Mouse (Mus musculus): ENCODE data around the gene Efna5. TPM values are rescaled to one million over a fixed set of nuclear protein-coding genes. Genes with fewer than 3 reads are reported as not detected.

The Efna5 gene
- polyA plus RNA-seq, 1 experiment: 32.7 TPM

GRCm38 (mm10) chr17:62849676-62850075, 31.4 kb downstream of the Efna5 start:
- Histone ChIP-seq H3K4me1 (ENCODE audit: control insufficient read depth, insufficient read depth, low read length) (no peaks in the 10 kb centered on the region), H3K27me3 (ENCODE audit: control insufficient read depth, insufficient read depth, low read length, poor library complexity, severe bottlenecking) (no peaks in the 10 kb centered on the region), H3K27ac (ENCODE audit: insufficient read depth, low read length) (no peak overlapping the region), H3K36me3 (ENCODE audit: control insufficient read depth, insufficient read depth, low read length, poor library complexity, severe bottlenecking) (no peaks in the 10 kb centered on the region), H3K9ac (ENCODE audit: low read depth, poor library complexity, severe bottlenecking) (no peak overlapping the region), H3K9me3 (replicated peaks; ENCODE audit: control insufficient read depth, insufficient read depth, low read length, poor library complexity, severe bottlenecking) (no peaks in the 10 kb centered on the region), H3K4me3 (ENCODE audit: low read depth, low read length) (no peak overlapping the region)
- TF ChIP-seq CTCF (IDR thresholded peaks at IDR 0.05; ENCODE audit: low read depth, low read length) (no peak), EP300 (IDR thresholded peaks at IDR 0.05; ENCODE audit: insufficient read depth, low read depth, low read length) (no peak), POLR2A (IDR thresholded peaks at IDR 0.05; ENCODE audit: insufficient read depth, low read length) (no peak)

GRCm38 (mm10) chr17:62845656-62846055, 35.5 kb downstream of the Efna5 start:
- Histone ChIP-seq H3K9me3 (replicated peaks; ENCODE audit: control insufficient read depth, insufficient read depth, low read length, poor library complexity, severe bottlenecking) (no peaks in the 10 kb centered on the region), H3K27ac (ENCODE audit: insufficient read depth, low read length) (no peak overlapping the region), H3K36me3 (ENCODE audit: control insufficient read depth, insufficient read depth, low read length, poor library complexity, severe bottlenecking) (no peaks in the 10 kb centered on the region), H3K4me1 (ENCODE audit: control insufficient read depth, insufficient read depth, low read length) (no peaks in the 10 kb centered on the region), H3K27me3 (ENCODE audit: control insufficient read depth, insufficient read depth, low read length, poor library complexity, severe bottlenecking) (no peaks in the 10 kb centered on the region), H3K4me3 (ENCODE audit: low read depth, low read length) (no peak overlapping the region), H3K9ac (ENCODE audit: low read depth, poor library complexity, severe bottlenecking) (no peak overlapping the region)
- TF ChIP-seq CTCF (IDR thresholded peaks at IDR 0.05; ENCODE audit: low read depth, low read length) (no peak), EP300 (IDR thresholded peaks at IDR 0.05; ENCODE audit: insufficient read depth, low read depth, low read length) (no peak), POLR2A (IDR thresholded peaks at IDR 0.05; ENCODE audit: insufficient read depth, low read length) (no peak)

- no peaks in the 10 kb centered on the region for H3K9me3 ChIP-seq (replicated peaks; ENCODE audit: control insufficient read depth, insufficient read depth, low read length, poor library complexity, severe bottlenecking)
- H3K36me3 ChIP-seq (ENCODE audit: control insufficient read depth, insufficient read depth, low read length, poor library complexity, severe bottlenecking): no peaks in the 10 kb centered on the region
- TF ChIP-seq POLR2A (IDR thresholded peaks at IDR 0.05; ENCODE audit: insufficient read depth, low read length) (no peak), CTCF (IDR thresholded peaks at IDR 0.05; ENCODE audit: low read depth, low read length) (no peak), EP300 (IDR thresholded peaks at IDR 0.05; ENCODE audit: insufficient read depth, low read depth, low read length) (no peak)
- H3K4me3 ChIP-seq (ENCODE audit: low read depth, low read length): no peak overlapping the region
- no peaks in the 10 kb centered on the region for H3K27me3 ChIP-seq (ENCODE audit: control insufficient read depth, insufficient read depth, low read length, poor library complexity, severe bottlenecking)
- no peak overlapping the region for H3K27ac ChIP-seq (ENCODE audit: insufficient read depth, low read length)
- no peak overlapping the region for H3K9ac ChIP-seq (ENCODE audit: low read depth, poor library complexity, severe bottlenecking)
- H3K4me1 ChIP-seq (ENCODE audit: control insufficient read depth, insufficient read depth, low read length): no peaks in the 10 kb centered on the region
Observed at GRCm38 (mm10) chr17:62844329-62844728, 36.8 kb downstream of the Efna5 start.

GRCm38 (mm10) chr17:62837336-62837735, 43.8 kb downstream of the Efna5 start:
- no peaks in the 10 kb centered on the region for H3K36me3 ChIP-seq (ENCODE audit: control insufficient read depth, insufficient read depth, low read length, poor library complexity, severe bottlenecking)
- TF ChIP-seq POLR2A (IDR thresholded peaks at IDR 0.05; ENCODE audit: insufficient read depth, low read length) (no peak), CTCF (IDR thresholded peaks at IDR 0.05; ENCODE audit: low read depth, low read length) (no peak), EP300 (IDR thresholded peaks at IDR 0.05; ENCODE audit: insufficient read depth, low read depth, low read length) (no peak)
- H3K27ac ChIP-seq (ENCODE audit: insufficient read depth, low read length): no peak overlapping the region
- H3K9ac ChIP-seq (ENCODE audit: low read depth, poor library complexity, severe bottlenecking): no peak overlapping the region
- H3K9me3 ChIP-seq (replicated peaks; ENCODE audit: control insufficient read depth, insufficient read depth, low read length, poor library complexity, severe bottlenecking): no peaks in the 10 kb centered on the region; the same call in 1 of the 2 replicates
- no peaks in the 10 kb centered on the region for H3K27me3 ChIP-seq (ENCODE audit: control insufficient read depth, insufficient read depth, low read length, poor library complexity, severe bottlenecking)
- H3K4me3 ChIP-seq (ENCODE audit: low read depth, low read length): no peak overlapping the region
- H3K4me1 ChIP-seq (ENCODE audit: control insufficient read depth, insufficient read depth, low read length): peaks cover 1% of the 10 kb centered on the region

- no peak overlapping the region for H3K4me3 ChIP-seq (ENCODE audit: low read depth, low read length)
- H3K4me1 ChIP-seq (ENCODE audit: control insufficient read depth, insufficient read depth, low read length): peaks cover 1% of the 10 kb centered on the region
- no peaks in the 10 kb centered on the region; the same call in 1 of the 2 replicates for H3K9me3 ChIP-seq (replicated peaks; ENCODE audit: control insufficient read depth, insufficient read depth, low read length, poor library complexity, severe bottlenecking)
- TF ChIP-seq CTCF (IDR thresholded peaks at IDR 0.05; ENCODE audit: low read depth, low read length) (no peak), POLR2A (IDR thresholded peaks at IDR 0.05; ENCODE audit: insufficient read depth, low read length) (no peak), EP300 (IDR thresholded peaks at IDR 0.05; ENCODE audit: insufficient read depth, low read depth, low read length) (no peak)
- H3K9ac ChIP-seq (ENCODE audit: low read depth, poor library complexity, severe bottlenecking): no peak overlapping the region
- H3K27me3 ChIP-seq (ENCODE audit: control insufficient read depth, insufficient read depth, low read length, poor library complexity, severe bottlenecking): no peaks in the 10 kb centered on the region
- no peak overlapping the region for H3K27ac ChIP-seq (ENCODE audit: insufficient read depth, low read length)
- H3K36me3 ChIP-seq (ENCODE audit: control insufficient read depth, insufficient read depth, low read length, poor library complexity, severe bottlenecking): no peaks in the 10 kb centered on the region
Observed at GRCm38 (mm10) chr17:62836598-62837106, 44.5 kb downstream of the Efna5 start.

GRCm38 (mm10) chr17:62832550-62833127, 48.5 kb downstream of the Efna5 start:
- no peak overlapping the region for H3K9ac ChIP-seq (ENCODE audit: low read depth, poor library complexity, severe bottlenecking)
- TF ChIP-seq POLR2A (IDR thresholded peaks at IDR 0.05; ENCODE audit: insufficient read depth, low read length) (no peak), CTCF (IDR thresholded peaks at IDR 0.05; ENCODE audit: low read depth, low read length) (no peak), EP300 (IDR thresholded peaks at IDR 0.05; ENCODE audit: insufficient read depth, low read depth, low read length) (no peak)
- no peak overlapping the region for H3K27ac ChIP-seq (ENCODE audit: insufficient read depth, low read length)
- no peak overlapping the region for H3K4me3 ChIP-seq (ENCODE audit: low read depth, low read length)
- H3K27me3 ChIP-seq (ENCODE audit: control insufficient read depth, insufficient read depth, low read length, poor library complexity, severe bottlenecking): no peaks in the 10 kb centered on the region
- peaks cover 1% of the 10 kb centered on the region for H3K4me1 ChIP-seq (ENCODE audit: control insufficient read depth, insufficient read depth, low read length)
- no peaks in the 10 kb centered on the region for H3K36me3 ChIP-seq (ENCODE audit: control insufficient read depth, insufficient read depth, low read length, poor library complexity, severe bottlenecking)
- H3K9me3 ChIP-seq (replicated peaks; ENCODE audit: control insufficient read depth, insufficient read depth, low read length, poor library complexity, severe bottlenecking): no peaks in the 10 kb centered on the region; the same call in 1 of the 2 replicates
